ENCODE assay signal across 14 mouse cellular contexts in the genomic region with DNA sequence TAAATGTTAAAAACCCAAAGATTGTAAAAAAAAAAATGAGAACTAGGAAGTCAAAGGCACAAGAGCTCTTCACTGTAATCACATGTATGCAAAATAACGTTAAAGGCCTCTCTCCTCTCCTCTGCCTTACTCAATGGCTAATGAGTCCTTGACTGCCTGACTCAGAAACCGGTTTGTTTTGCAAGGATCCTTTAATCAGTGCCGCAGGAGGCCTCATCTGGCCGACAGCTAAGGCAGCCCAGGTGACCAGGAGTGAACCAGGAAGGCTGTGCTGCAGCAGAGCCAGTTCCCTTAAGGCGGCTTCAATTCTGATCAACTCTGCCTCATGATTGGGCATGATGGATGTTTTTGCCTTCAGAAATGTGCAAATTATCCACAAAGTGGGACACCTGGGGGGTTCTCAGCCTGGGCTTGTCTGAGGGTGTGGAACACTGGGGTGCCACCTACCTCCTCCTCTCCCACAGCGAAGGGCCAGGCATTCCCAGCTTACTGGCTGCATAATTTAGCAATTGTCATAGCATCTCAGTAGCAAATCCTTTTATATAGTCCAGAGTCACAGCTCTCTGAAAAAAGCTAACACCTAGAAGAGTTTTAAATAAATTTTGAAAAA. TPM values are rescaled to one million over a fixed set of nuclear protein-coding genes. Genes with fewer than 3 reads are reported as not detected.
DNase-seq lines count a peak whose midpoint lies in the region; ATAC-seq and TF ChIP-seq lines count a peak whose summit lies in the region.
"Had no signal": no experiment of that assay in that cellular context is flagged by ENCODE, and none has a peak within 500 bp of the region (broad histone marks: within the 10 kb centered on the region; RNA-seq: fewer than 3 reads in every experiment).

No protein-coding gene starts in this region.

- peaks cover 4% of the 10 kb centered on the region; the same call in 1 of the 2 replicates for H3K4me1 ChIP-seq in midbrain, embryonic 11.5 days (ENCODE audit: control insufficient read depth, insufficient read depth, low read length)
- 0 out of 2 replicates have a peak, but pooled peaks cover 2% of the 10 kb centered on the region for H3K4me1 ChIP-seq in midbrain, postnatal 0 days (ENCODE audit: insufficient read depth, low read length)
- H3K4me1 ChIP-seq in limb, embryonic 15.5 days, result peaks cover 33% of the 10 kb centered on the region
- H3K4me1 ChIP-seq in stomach, embryonic 14.5 days (ENCODE audit: control insufficient read depth, insufficient read depth, low read length), result peaks cover 18% of the 10 kb centered on the region; the same call in 1 of the 2 replicates
- no peaks in the 10 kb centered on the region for H3K4me1 ChIP-seq in forebrain, postnatal 0 days (ENCODE audit: insufficient read depth)
- H3K4me1 ChIP-seq: hindbrain, embryonic 15.5 days had no signal

- TF ChIP-seq CTCF in midbrain, postnatal 0 days (IDR thresholded peaks at IDR 0.05), result no peak
- no peak for TF ChIP-seq CTCF in forebrain, postnatal 0 days (IDR thresholded peaks at IDR 0.05; ENCODE audit: low read depth)

- H3K9me3 ChIP-seq in midbrain, embryonic 11.5 days (ENCODE audit: control insufficient read depth, low read length), result no peaks in the 10 kb centered on the region
- H3K9me3 ChIP-seq in midbrain, postnatal 0 days (ENCODE audit: low read length), result no peaks in the 10 kb centered on the region
- H3K9me3 ChIP-seq in limb, embryonic 15.5 days, result no peaks in the 10 kb centered on the region
- H3K9me3 ChIP-seq in stomach, embryonic 14.5 days (ENCODE audit: control insufficient read depth, low read depth, low read length), result no peaks in the 10 kb centered on the region
- no peaks in the 10 kb centered on the region for H3K9me3 ChIP-seq in forebrain, postnatal 0 days (ENCODE audit: low read length)
- H3K9me3 ChIP-seq: forebrain, embryonic 13.5 days; hindbrain, embryonic 15.5 days had no signal

- no peaks in the 10 kb centered on the region for H3K36me3 ChIP-seq in midbrain, embryonic 11.5 days (ENCODE audit: control insufficient read depth, insufficient read depth, low read length)
- no peaks in the 10 kb centered on the region for H3K36me3 ChIP-seq in midbrain, postnatal 0 days (ENCODE audit: insufficient read depth, low read length)
- peaks cover 5% of the 10 kb centered on the region; the same call in 1 of the 2 replicates for H3K36me3 ChIP-seq in limb, embryonic 15.5 days
- H3K36me3 ChIP-seq in stomach, embryonic 14.5 days (ENCODE audit: control insufficient read depth, insufficient read depth, low read length), result no peaks in the 10 kb centered on the region
- no peaks in the 10 kb centered on the region for H3K36me3 ChIP-seq in forebrain, postnatal 0 days (ENCODE audit: insufficient read depth)
- H3K36me3 ChIP-seq: hindbrain, embryonic 15.5 days had no signal

- no peak overlapping the region for H3K4me3 ChIP-seq in midbrain, embryonic 11.5 days (ENCODE audit: low read depth, low read length)
- H3K4me3 ChIP-seq in midbrain, postnatal 0 days (ENCODE audit: low read depth, low read length), result no peak overlapping the region
- H3K4me3 ChIP-seq in limb, embryonic 15.5 days, result no peak overlapping the region
- H3K4me3 ChIP-seq in stomach, embryonic 14.5 days (ENCODE audit: low read depth, low read length), result no peak overlapping the region
- H3K4me3 ChIP-seq in forebrain, postnatal 0 days (ENCODE audit: low read depth, low read length), result no peak overlapping the region
- H3K4me3 ChIP-seq: forebrain, embryonic 13.5 days; hindbrain, embryonic 15.5 days had no signal

- WGBS in midbrain, embryonic 11.5 days, result 40% methylated on average over 6 of the region's 6 CpGs
- WGBS in midbrain, postnatal 0 days, result 32% methylated on average over 6 of the region's 6 CpGs
- 34% methylated on average over 6 of the region's 6 CpGs for WGBS in limb, embryonic 15.5 days
- 43% methylated on average over 6 of the region's 6 CpGs for WGBS in stomach, embryonic 14.5 days
- WGBS in forebrain, postnatal 0 days, result 36% methylated on average over 6 of the region's 6 CpGs

- no peak overlapping the region for H3K4me2 ChIP-seq in midbrain, embryonic 11.5 days
- no peak overlapping the region for H3K4me2 ChIP-seq in midbrain, postnatal 0 days (ENCODE audit: low read depth, low read length, poor library complexity, severe bottlenecking)
- no peak overlapping the region for H3K4me2 ChIP-seq in limb, embryonic 15.5 days
- H3K4me2 ChIP-seq in stomach, embryonic 14.5 days (replicated peaks; ENCODE audit: low read depth, low read length), result no peak overlapping the region
- no peak overlapping the region for H3K4me2 ChIP-seq in forebrain, postnatal 0 days (ENCODE audit: low read depth)
- H3K4me2 ChIP-seq: forebrain, embryonic 13.5 days; heart, embryonic 11.5 days; hindbrain, embryonic 15.5 days had no signal

- H3K27me3 ChIP-seq in midbrain, embryonic 11.5 days (ENCODE audit: control insufficient read depth, insufficient read depth, low read length), result no peaks in the 10 kb centered on the region
- H3K27me3 ChIP-seq in midbrain, postnatal 0 days (ENCODE audit: insufficient read depth, low read length), result no peaks in the 10 kb centered on the region
- H3K27me3 ChIP-seq in limb, embryonic 15.5 days, result no peaks in the 10 kb centered on the region
- H3K27me3 ChIP-seq in stomach, embryonic 14.5 days (ENCODE audit: control insufficient read depth, insufficient read depth, low read length), result no peaks in the 10 kb centered on the region
- no peaks in the 10 kb centered on the region for H3K27me3 ChIP-seq in forebrain, postnatal 0 days (ENCODE audit: insufficient read depth, low read length)
- H3K27me3 ChIP-seq: forebrain, embryonic 13.5 days; hindbrain, embryonic 15.5 days had no signal

- H3K27ac ChIP-seq in midbrain, embryonic 11.5 days (ENCODE audit: low read depth, low read length), result no peak overlapping the region
- H3K27ac ChIP-seq in midbrain, postnatal 0 days (ENCODE audit: low read depth, low read length), result no peak overlapping the region
- H3K27ac ChIP-seq in limb, embryonic 15.5 days, result peak overlapping the region; percentile 30; the same call in 1 of the 2 replicates
- H3K27ac ChIP-seq in stomach, embryonic 14.5 days (ENCODE audit: low read length), result no peak overlapping the region; the same call in 1 of the 2 replicates
- no peak overlapping the region for H3K27ac ChIP-seq in forebrain, postnatal 0 days (ENCODE audit: low read depth, low read length)
- H3K27ac ChIP-seq: forebrain, embryonic 13.5 days; hindbrain, embryonic 15.5 days had no signal

- ATAC-seq in midbrain, embryonic 11.5 days (ENCODE audit: low FRiP score), result peak; percentile 40; the same call in 1 of the 2 replicates
- no peak for ATAC-seq in midbrain, postnatal 0 days (ENCODE audit: low FRiP score)
- ATAC-seq in limb, embryonic 15.5 days (ENCODE audit: insufficient number of reproducible peaks, low FRiP score, low TSS enrichment, low read depth), result peak; percentile 62; the same call in 1 of the 2 replicates
- peak; percentile 76 for ATAC-seq in stomach, embryonic 14.5 days (ENCODE audit: insufficient number of reproducible peaks, insufficient read depth, low FRiP score, low read depth)
- no peak for ATAC-seq in forebrain, postnatal 0 days

- peak; percentile 59 to 87 for DNase-seq in adrenal gland, adult (ENCODE audit: inconsistent age in 2 of 2, low spot score in 1 of 2)
- no peak for DNase-seq in adrenal gland, postnatal 4 days (ENCODE audit: low spot score in 2 of 2)
- no peak for DNase-seq in midbrain, embryonic 11.5 days (ENCODE audit: low spot score, missing footprints)
- no peak for DNase-seq in midbrain, postnatal 0 days (ENCODE audit: low spot score)
- DNase-seq in forebrain, postnatal 0 days, result no peak
- no peak for DNase-seq in natural killer cell, adult 2 months (ENCODE audit: low spot score in 2 of 2)
- DNase-seq: cerebellum, postnatal 14 days; kidney, postnatal 36 days; thymus, postnatal 36 days had no signal

- H3K9ac ChIP-seq in midbrain, embryonic 11.5 days (ENCODE audit: low read length), result no peak overlapping the region
- H3K9ac ChIP-seq in midbrain, postnatal 0 days (replicated peaks; ENCODE audit: low read length, poor library complexity, severe bottlenecking), result no peak overlapping the region
- no peak overlapping the region for H3K9ac ChIP-seq in limb, embryonic 15.5 days
- no peak overlapping the region for H3K9ac ChIP-seq in stomach, embryonic 14.5 days (replicated peaks; ENCODE audit: low read depth, low read length)
- no peak overlapping the region for H3K9ac ChIP-seq in forebrain, postnatal 0 days
- H3K9ac ChIP-seq: forebrain, embryonic 13.5 days; hindbrain, embryonic 15.5 days had no signal

RNA-seq across cellular contexts. Expression of gene Mbnl2, which starts 43.0 kb away (rescaled TPM):
- total RNA-seq in adrenal gland, postnatal 4 days (2021), result 100 to 1,000 TPM; 169 to 182 TPM
- polyA plus RNA-seq in midbrain, embryonic 11.5 days (2014; fragmentation: Nextera tagmentation; extraction: Ambion mirVana), result 36.4 and 40.8 TPM in 2 replicates
- total RNA-seq in midbrain, postnatal 0 days (2014; rRNA removed), result 40.4 and 41.4 TPM in 2 replicates
- 19.5 and 20.4 TPM in 2 replicates for polyA plus RNA-seq in midbrain, postnatal 0 days (2015; fragmentation: Nextera tagmentation; extraction: Ambion mirVana)
- 163 and 180 TPM in 2 replicates for polyA plus RNA-seq in limb, embryonic 15.5 days (2015; fragmentation: Nextera tagmentation; extraction: Ambion mirVana)
- 119 and 134 TPM in 2 replicates for polyA plus RNA-seq in stomach, embryonic 14.5 days (2014; fragmentation: Nextera tagmentation; extraction: Ambion mirVana)
- 38.9 and 58.6 TPM in 2 replicates for total RNA-seq in forebrain, postnatal 0 days (2014; rRNA removed)
- 17.1 and 23.9 TPM in 2 replicates for polyA plus RNA-seq in forebrain, postnatal 0 days (2015; fragmentation: Nextera tagmentation; extraction: Ambion mirVana)

Comparison
In these comparisons a context has a peak if more than half of its experiments do, and no peak if none do; other contexts are left out.
1. DNase-seq: peak in adrenal gland, adult (2 of 2); none in adrenal gland, postnatal 4 days (0 of 2), midbrain, embryonic 11.5 days (single experiment), midbrain, postnatal 0 days (single experiment), forebrain, postnatal 0 days (single experiment) and natural killer cell, adult 2 months (0 of 2).
2. ATAC-seq: peak in midbrain, embryonic 11.5 days (single experiment), limb, embryonic 15.5 days (single experiment) and stomach, embryonic 14.5 days (single experiment); none in midbrain, postnatal 0 days (single experiment) and forebrain, postnatal 0 days (single experiment).